Mouse (Mus musculus) cerebellum, postnatal 25 days (tissue): ENCODE results near the gene Rnf144b.

Experiments used
- DNase-seq, 2 experiments: peaks; one replicate each; pipeline ENCODE4 v3.0.0; 2021; ENCODE audit warnings: mixed read lengths in 2 of 2

The Rnf144b gene

DNA sequence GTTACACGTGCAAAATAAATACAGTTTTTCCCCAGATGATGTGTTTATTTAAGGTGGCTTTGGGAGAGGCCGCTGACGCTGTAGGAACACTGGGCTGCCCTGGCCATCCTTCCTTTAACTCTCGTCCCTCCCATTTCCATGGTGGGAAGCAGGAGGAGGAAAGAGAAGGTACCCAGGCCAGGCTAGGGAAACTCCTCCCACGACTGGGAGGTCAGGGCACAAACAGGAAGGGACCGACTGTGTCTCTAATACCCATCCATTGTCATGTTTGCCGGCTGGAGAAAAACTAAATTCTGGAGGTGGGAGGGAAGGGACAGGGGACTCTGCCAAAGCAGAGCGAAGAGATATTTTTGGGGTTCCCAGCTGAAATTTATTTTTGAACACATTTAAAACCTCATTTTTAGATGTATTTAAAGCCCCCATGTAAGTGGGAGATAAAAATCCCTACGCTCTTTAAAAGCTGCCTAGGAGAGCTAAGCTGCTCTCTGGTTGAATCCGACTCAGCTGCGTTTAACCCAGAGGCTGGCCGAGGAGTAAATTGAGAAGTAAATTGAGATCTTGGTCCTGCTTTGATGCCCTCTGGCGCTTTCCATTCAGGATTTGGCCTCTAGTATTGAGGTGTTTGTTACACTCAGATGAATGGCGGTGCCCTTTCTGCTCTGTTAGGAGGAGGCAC is 102.3 kb downstream of the Rnf144b start:
- DNase-seq, result no peak

DNA sequence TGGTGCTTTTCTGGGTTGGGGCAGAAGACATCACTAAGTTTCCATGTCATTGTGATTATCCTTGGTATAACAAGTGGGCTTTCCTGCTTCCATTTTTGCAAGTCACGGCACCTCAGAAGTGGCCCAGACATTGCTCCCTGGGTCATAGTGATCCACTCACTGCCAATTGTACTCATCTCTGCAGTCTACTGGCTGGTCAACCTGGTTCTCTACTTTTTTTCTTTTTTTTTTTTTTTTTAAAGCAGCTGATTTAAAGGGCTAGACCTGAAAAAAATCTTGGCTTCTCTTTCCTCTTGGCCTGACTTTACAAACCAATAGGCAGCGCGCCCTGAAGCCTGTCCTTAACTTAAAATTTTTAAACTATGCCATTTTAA is 102.9 kb downstream of the Rnf144b start:
- DNase-seq, result no peak

DNA sequence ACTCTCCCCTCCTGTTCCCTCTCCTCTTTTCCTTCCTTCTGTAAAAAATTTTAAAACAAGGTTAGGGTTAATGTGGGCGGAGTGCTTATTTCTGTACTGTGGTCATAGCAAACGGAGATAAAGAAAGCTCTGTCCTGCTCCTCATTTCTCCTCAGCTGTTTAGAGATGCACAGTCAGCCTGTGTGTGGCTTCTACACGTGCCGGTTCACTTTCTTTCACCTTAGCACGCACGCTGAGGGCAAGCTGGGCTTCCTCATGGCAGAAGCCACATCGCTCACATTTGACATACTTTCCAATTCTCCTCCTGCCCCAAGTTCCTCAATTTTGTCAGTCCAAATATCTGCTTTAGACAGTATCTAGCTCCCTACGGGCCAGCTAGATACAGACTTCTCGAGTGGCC is 103.3 kb downstream of the Rnf144b start:
- no peak for DNase-seq

DNA sequence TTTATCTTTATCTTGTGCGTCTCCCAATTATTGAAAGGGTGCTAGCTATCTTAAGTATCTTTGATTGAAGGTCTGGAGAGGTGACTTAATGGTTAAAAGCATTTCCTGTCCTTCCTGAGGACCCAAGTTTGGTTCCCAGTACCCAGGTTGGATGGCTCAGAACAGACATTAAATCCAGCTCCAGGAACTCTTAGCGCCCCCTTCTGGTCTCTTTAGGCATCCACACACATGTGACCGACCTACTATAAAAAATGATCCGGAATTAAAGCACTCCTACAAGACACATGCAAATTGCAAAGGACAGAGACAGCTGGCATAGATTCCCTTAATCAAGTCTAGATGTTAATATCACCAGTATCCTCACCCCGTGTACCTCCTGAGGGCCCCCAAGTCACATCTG is 104.1 kb downstream of the Rnf144b start:
- DNase-seq, result no peak

DNA sequence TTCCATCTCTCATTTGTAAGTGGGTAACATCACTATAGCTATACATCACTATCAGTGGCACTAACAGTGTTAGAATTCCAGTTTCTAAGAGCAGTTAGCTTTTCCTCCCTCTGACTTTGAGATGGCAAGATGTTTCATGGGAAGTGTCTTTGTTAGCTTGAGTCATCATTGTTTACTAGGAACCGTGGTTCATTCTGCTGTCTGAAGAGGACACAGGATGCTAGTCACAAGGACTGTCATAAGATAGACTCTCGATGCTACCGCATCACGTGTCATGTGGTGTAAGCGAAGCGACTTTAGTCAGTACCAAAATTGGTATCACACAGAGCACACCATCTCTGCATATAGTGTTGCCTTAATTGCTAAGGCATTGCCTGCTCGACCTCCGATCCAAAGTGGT is 105.7 kb downstream of the Rnf144b start:
- no peak for DNase-seq

DNA sequence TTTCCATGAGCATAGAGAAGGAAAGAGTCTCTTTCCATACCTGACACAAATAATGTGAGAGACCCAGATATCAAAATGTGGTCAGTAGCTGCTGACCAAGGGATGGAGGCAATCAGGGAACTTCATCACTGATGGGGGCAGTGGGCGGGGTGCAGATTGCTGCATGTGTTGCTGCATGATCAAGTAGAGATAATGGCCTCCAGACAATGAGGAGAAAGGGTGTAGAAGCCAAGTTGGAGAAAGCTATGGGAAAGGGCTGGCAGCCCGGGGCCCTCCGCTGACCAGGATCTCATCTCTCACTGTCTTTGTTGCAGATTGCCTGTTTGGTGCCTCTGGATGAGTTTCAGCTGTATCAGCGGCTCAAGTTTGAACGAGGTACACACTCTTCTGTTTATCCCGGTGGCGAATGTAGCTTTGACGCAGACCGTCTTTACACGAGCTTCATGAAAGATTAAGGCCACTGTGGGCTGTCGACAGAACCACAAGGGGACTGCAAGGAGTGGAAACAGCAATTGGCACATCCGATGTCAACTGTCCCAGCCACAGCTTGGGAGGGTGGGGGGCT is 106.3 kb downstream of the Rnf144b start:
- no peak for DNase-seq

DNA sequence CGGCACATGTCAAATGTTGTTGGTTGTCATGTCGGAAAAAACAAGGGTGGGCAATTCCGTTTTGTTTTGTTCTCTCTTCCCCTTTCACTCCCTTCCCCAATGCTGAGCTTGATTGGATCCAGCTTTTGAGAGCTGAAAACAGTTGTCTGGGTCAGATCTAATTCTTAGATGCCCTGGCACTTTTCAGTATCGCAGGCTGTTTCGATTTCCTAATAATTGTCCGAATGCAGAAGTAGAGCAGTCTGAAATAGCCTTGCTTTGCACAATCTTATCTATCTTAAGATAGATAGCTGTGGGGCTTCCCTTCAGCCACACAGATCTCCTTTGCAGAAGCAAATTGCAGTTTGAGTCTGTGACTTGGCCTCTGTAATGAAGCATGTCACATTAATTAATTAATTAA is 109.7 kb downstream of the Rnf144b start:
- no peak for DNase-seq

DNA sequence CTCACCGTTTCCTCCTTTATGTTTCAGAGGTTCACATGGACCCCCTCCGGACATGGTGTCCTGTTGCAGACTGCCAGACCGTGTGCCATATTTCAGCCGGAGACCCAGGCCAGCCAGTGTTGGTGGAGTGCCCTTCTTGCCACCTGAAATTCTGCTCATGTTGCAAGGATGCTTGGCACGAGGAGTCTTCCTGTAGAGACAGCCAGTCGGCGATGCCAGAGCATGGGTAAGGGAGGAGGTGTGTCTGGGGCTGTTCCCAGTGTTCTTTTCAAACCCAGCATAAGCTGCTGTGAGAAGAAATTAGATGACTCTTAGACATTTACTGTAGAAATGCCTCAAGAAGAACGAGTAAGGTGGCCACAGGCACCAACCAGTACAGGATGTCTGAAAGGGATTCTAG is 114.9 kb downstream of the Rnf144b start:
- DNase-seq, result peak; percentile 41 to 63

DNA sequence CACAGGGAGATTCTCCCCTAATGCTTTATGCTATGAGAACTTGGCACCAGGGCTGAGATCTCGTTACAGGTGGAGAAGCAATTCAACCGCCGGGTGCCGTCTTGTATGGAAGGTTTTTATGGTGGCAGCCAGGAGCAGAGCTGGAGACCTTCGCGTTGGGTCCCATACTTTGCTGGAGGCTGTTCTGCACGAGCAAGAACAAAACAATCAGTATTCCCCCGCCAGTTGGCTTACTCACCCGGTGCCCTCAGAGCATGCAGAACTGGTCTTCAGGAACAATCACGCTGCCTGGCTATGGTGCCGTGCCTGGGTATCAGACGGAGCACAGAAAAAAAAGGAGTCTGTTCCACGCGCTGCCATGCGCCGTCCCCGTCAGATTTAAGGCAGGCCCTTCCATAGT is 115.7 kb downstream of the Rnf144b start:
- DNase-seq, result no peak

DNA sequence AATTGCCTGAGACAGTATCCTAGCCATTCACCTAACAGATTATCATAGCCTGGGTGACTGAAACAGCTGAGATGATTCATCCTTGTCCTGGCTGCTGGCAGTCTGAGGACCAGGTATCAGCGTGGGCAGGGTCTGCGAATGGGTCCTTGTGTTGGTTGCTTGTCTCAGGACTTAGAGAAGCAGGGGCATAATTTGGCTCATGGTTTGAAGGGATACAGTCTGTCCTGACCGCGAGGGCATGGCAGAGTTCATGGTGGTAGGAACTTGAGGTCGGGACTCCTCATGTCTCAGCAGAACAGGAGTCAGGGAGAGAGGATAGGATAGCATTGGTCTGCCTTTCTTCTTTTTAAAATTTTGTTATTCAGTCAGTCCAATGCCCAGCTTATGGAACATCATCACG is 121.1 kb downstream of the Rnf144b start:
- no peak for DNase-seq

DNA sequence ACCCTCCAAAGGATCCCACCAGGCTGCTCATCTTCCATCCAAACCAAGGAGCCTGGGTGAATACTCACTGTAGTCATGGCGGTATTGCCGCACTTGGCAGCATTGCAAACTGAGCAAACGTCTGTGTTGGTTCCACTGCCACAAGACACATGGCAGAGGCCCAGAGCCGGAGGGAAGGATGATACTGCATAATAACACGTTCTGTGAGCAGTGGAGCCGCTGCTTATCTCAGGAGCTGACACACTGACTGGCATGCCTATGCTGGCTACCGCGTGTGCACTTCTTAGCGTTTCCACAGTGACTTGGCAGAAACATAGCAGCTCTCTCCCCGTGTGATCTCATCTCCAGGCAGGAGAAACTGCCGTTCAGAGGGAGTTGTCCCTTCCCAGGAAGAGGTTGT is 122.3 kb downstream of the Rnf144b start:
- peak; percentile 49 to 67 for DNase-seq

DNA sequence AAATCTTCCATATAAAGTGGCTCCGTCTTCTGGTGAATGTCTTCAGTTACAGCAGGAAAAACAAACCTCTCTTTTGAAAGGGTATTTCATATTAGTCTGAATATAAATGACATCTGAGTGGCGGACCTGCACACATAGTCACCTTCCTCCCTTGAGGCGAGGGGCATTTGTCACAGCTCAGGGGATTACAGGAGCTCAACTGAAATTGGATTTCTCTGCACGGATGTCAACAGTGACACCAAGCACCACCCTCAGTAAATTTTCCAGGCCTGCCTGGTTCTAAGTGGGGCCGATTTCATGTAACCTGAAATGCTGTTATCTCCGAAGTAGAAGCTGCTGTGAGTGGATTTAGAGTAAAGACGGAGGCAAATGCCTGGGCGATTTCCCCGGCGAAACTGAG is 124.0 kb downstream of the Rnf144b start:
- no peak for DNase-seq

DNA sequence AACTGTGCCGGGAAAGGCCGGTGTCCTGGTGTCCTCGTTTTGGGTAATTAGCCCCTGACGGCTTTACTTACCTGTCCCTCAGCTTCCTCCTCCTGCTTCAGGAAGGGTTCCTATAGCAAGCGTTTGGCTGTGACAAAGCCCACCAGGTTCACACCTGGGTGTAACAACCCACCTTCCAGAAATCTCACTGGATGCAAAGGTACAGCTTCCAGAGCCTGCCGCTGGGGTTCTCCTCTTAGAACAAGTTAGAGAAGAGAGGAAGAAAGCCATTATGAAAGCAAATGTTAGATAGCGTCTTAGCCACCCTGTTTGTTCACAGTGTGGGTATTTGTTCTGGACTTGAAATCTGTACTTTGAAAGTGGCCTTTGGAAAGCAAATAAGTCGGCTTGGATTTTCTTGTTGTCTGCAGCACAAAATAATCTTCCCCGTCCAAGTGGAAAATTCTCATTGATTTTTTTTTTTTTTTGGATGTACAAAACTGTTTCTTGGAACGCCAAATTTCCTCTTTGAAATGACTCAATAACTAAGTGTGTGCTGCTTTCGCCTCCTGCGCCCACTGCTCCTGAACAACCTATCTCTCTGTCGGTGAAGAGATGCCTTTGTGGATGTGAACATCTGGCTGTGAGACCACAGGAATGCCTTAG is 124.8 kb downstream of the Rnf144b start:
- DNase-seq, result no peak

DNA sequence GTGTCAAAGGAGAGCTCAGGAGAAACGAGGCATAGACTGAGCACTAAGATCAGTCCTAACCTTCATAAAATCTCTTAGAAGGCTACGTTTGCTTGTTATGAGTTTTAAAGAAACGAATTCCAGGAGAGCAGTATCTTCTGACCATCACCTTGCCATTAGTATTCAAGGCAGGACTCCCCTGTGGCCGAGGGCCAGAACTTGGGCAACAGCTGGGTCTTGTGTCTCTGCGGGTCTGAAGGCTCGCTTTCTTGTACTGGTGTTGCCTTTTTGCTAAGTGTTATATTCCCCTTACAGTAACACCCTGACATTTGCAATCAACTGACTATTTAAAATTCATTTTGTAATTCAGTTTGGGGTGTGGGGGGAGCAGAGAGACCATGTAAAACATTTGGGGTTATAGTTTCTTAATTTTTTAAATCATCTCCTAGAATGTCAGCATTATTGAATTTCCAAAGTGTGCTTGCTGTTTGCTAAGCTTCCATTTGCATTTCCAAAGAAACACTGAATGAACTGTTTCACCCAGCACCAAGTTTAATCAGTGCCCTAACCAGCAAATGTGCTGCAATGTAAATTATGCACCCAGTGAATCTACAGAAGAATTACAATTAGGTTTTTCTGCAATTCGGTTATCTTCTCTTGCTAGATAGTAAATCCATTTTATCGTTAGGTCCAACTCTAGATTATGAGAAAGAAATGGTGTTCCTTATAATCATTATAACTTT is 126.0 kb downstream of the Rnf144b start:
- peak in 1 of 2 experiments; percentile 17 for DNase-seq

DNA sequence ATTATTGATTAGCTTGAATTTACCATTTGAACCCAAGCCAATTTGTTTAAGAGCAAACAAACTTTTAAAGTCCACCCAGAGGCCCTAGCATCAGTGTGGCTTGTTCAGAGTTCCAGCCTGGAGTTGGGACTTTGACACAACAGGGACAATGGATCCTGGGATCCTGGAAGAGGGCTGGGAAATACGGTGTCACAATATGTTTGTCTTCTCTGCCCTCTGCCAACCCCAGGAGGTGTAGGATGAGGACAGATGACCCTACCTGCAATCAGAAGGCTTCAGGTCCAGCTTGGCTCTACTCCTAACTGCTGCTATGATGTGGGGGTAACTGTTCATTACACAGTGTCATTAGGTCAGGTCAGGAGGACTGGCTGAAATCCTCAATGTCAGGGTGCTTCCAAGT is 128.2 kb downstream of the Rnf144b start:
- DNase-seq, result no peak

DNA sequence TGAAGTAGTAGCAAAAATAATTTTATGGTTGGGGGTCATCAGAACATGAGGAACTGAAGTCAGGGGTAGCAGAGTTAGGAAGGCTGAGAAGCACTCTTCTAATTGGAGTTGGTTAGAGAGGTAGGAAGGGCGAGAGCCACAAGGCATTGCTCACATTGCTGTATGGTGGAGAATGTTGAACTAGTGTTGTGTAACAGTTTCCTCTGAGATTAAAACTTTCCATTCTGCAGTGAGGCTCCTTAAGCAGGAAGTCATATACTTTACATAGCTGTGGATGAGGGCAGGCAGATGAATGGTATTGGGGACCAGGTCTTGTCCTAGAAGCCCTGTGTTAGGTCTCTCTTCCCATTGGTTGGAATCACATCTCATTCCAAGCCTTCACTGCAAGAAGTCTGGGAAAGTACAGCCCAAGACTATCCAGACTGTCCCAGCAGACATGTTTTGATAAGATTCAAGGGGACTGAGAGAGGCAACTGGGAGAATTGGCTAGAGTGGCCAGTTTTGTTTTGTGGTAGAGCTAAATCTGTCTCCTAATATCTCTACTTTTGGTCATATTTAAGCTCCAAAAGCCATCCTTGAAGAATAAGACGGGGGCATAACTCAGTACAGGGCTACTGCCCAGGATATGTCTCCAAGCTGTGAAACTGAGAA is 128.8 kb downstream of the Rnf144b start:
- no peak for DNase-seq

DNA sequence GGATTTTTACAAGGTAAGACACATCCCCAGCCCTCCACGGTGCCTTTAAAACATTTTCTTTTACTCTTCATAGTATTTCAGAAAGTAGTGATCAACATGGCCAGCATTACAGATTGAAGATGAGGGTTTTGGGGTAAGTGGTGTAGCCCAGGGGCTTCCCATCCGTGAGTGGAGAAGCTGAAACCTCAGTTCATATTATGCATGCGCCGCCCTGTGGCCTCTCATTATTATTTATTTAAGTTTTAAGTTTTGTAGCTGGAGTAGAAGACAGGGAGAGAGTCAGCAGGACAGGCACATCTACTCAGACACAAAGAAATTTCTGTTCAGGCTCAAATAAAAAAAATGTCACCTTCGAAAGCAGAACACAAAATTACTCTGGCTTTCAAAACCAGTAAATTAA is 131.3 kb downstream of the Rnf144b start:
- no peak for DNase-seq

DNA sequence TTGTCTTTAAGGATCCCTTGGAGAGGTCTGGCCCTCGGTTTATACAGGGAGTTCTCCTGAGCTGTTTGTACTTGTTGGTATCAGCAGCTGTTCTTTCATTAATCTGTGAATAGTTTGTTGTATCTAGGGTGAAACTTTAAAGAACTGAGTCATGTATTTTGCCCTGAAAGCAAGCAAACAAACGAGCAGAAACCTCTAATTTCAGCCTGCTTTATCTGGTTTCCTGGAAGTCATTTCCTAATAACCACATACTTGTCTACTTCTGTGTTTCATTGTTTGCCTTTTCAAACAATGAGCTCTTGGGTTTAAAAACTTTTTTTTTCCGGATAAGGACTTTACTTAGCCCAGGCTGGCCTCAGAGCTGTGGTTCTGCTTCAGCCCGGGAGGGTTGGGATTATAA is 136.8 kb downstream of the Rnf144b start:
- DNase-seq, result no peak

DNA sequence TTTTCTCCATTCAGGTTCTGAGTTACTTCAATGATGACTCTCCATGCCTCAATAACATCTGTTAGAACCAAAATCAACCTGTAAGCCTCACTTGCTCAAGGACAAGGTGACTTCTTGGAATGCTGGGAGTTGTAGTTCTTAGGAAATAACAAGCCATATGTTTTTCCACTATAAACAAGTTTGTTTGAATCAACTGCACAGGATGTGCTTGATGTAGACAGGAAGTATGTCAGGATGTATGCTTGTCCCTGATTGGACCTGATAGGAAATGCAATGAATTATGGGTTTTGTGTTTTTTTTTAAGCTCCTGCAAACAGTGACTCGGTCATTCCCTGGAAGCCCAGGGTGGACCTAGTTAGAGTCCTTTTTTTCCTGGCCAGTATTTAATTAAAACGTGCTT is 139.5 kb downstream of the Rnf144b start:
- no peak for DNase-seq

DNA sequence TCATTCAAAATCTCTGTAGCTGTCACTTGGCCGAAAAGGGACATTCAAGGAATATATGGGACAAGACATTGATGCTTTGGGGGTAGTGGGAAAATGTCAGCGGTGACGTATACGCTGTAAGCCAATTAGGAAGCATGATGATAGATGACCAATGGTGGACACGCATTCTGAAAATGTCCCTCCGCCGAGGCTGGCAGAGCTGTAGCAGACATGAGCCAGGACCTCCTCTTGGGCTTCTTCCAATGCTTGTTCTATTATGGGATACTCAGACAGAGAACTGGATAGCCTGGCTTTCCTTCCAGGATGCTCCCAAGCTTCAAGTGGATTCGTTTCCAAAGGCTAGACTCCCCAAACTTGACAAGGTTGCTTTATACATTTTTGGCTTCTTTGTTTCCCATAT is 141.9 kb downstream of the Rnf144b start:
- peak; percentile 60 to 67 for DNase-seq

DNA sequence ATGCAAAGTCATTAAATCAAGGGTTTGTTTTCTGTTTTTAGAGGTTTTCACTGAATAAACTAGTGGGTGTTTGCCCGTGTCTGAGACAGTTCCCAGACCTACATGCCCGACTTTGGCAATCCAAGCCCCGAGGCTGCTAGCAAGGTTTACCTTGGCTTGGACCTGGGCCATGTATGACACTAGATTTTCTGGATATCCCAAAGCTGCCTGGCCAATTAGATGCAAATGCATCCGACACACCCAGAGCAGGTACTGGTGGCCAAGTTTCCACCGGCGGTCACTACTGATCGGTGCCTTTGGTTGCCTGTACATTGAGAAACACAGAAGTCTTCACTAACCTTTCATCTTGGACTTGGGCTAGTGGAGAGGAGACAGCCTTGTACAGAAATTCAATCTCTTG is 144.0 kb downstream of the Rnf144b start:
- DNase-seq, result no peak

DNA sequence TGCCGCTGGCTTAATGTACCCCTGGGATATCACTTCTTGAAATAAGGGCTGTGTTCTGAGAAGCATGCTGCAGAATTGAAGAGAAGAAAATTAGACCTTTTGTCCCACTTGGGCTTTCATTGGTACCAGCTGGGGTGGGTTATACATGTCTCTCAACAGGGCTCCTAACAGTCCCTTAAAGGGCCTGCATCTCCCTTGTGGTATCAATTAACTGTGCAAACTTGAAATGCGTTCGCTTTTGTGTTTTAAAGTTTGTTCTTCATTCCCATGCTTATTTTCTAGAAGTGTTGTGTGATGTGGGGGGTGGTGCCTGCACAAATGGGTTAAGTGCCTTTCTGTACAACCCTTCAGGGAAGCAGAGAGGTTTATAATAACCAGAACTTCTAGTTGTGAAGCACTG is 145.8 kb downstream of the Rnf144b start:
- no peak for DNase-seq

DNA sequence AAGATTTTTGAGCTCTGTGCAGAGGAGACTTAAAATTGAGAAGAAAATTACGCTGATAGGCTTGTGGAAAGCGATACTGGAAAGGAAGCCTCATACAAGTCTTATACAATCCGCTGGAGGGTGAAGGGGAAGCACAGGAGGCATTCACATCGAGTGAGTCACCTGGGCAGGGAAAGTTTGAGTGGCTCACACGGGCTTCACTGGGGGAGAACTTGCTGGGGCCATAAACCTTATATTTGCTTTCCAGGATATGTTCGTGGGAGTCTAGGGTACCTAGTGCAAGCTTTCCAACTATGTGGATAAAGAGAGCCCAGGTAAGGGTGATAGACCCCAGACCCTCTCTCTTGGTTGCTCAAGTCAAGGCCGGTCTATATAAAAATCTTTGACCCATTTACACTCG is 150.5 kb downstream of the Rnf144b start:
- no peak for DNase-seq

DNA sequence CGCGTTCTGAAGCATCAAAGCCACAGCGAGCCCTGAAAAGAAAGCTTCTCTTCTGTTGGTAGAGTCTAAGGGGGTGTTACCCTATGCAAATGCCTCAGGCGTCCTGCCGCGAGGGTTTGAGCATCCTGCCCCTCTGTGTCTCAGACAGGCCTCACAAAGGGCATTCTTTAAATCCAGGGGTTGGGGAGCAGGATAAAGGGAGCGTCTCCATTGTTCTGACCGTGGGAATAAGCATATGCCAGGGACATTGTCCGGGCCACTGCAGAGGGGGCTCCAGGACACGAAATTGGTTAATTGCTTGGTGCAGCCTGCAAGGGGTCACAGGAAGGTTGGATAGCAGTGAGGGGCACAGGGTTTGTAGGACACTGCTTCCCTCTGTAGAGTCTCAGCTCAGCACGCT is 151.0 kb downstream of the Rnf144b start:
- DNase-seq, result no peak
